Mouse (Mus musculus) olfactory bulb, adult 2 months (tissue): ENCODE data around the gene Dennd5b.

Source experiments
- CTCF ChIP-seq: fragments of 200-500 bp; IDR thresholded peaks from 2 replicates; pipeline ENCODE4 v1.5.1; 2012; ENCODE audit warnings: low read depth, mild to moderate bottlenecking, low read length, moderate library complexity; ENCODE audit not compliant: insufficient read depth
- POLR2A ChIP-seq: fragments of 200-500 bp; IDR thresholded peaks from 2 replicates; pipeline ENCODE4 v1.6.1; 2012; ENCODE audit warnings: mild to moderate bottlenecking, low read depth, low read length, moderate library complexity; ENCODE audit not compliant: insufficient read depth

DNA sequence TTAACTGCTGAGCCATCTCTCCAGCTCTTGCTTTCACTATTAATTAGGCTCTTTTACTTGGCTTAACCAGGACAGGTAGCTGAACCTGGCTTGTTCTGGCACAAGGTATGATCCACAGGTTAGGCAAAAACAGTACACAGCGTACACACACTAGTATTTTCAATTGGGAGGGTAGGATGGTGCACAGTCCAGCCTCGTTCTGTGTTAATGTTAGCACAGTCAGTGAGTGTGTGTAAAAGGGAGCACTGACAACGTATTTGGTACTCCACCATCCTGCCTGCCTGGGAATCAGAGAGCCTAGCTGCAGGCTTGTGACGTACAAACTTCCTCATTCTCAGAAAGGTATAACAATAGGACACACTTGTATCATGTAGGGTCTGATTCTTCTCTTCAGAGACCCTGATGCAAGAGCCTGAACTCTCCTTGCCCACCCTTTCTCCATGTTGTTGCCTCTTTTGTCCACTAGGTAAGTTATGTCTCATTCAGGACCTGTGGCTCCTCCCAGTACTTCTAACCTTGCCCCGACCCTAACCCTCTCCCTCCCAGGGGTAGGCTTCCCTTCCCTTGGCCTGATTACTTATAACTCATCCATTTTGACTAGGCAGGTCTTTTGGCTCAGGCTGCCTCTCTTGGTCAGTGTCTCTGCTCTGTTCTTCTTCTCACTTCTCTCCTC, 107.0 kb downstream of the Dennd5b start:
- TF ChIP-seq POLR2A = no peak
- no peak for TF ChIP-seq CTCF
